Mouse (Mus musculus) right cerebral cortex, postnatal 4 days (tissue): ENCODE results near the gene Kat2b.
"Not testable (repeated sequence)": the region's sequence is repeated elsewhere in the genome, so short reads cannot be mapped to it uniquely, and the experiment has no call there.

Experiments used
- DNase-seq: peaks from one replicate; pipeline ENCODE4 v3.0.0-alpha.2; 2022

The Kat2b gene

GRCm38 (mm10) chr17:53570361-53570875 is 3.8 kb downstream of the Kat2b start:
- no peak for DNase-seq

- not testable (repeated sequence) for DNase-seq
These were observed 4.3 kb downstream of the Kat2b start for GRCm38 (mm10) chr17:53570932-53571331.

- no peak for DNase-seq
These were observed 6.4 kb downstream of the Kat2b start for GRCm38 (mm10) chr17:53573019-53573556.

- no peak for DNase-seq
These were observed 10.5 kb downstream of the Kat2b start for GRCm38 (mm10) chr17:53577151-53577550.

GRCm38 (mm10) chr17:53577754-53578153 is 11.1 kb downstream of the Kat2b start:
- no peak for DNase-seq

- DNase-seq, result no peak
These were observed 11.6 kb downstream of the Kat2b start for GRCm38 (mm10) chr17:53578249-53578648.

- DNase-seq, result no peak
These were observed 12.1 kb downstream of the Kat2b start for GRCm38 (mm10) chr17:53578776-53579175.

GRCm38 (mm10) chr17:53579612-53580011 is 13.0 kb downstream of the Kat2b start:
- no peak for DNase-seq

GRCm38 (mm10) chr17:53580237-53580636 is 13.6 kb downstream of the Kat2b start:
- no peak for DNase-seq

- no peak for DNase-seq
These were observed 15.4 kb downstream of the Kat2b start for GRCm38 (mm10) chr17:53582026-53582585.

GRCm38 (mm10) chr17:53582805-53583204 is 16.1 kb downstream of the Kat2b start:
- DNase-seq, result no peak

GRCm38 (mm10) chr17:53583846-53584579 is 17.4 kb downstream of the Kat2b start:
- DNase-seq, result no peak

- DNase-seq, result peak; percentile 62
These were observed 20.6 kb downstream of the Kat2b start for GRCm38 (mm10) chr17:53587074-53587851.

GRCm38 (mm10) chr17:53588097-53588855 is 21.6 kb downstream of the Kat2b start:
- DNase-seq, result no peak

- no peak for DNase-seq
These were observed 23.4 kb downstream of the Kat2b start for GRCm38 (mm10) chr17:53590110-53590509.

GRCm38 (mm10) chr17:53591910-53592309 is 25.2 kb downstream of the Kat2b start:
- DNase-seq, result no peak

GRCm38 (mm10) chr17:53594590-53594989 is 27.9 kb downstream of the Kat2b start:
- no peak for DNase-seq

GRCm38 (mm10) chr17:53595527-53595926 is 28.9 kb downstream of the Kat2b start:
- DNase-seq, result no peak

- DNase-seq, result peak; percentile 21
These were observed 29.7 kb downstream of the Kat2b start for GRCm38 (mm10) chr17:53596314-53596882.

- DNase-seq, result no peak
These were observed 30.5 kb downstream of the Kat2b start for GRCm38 (mm10) chr17:53596941-53597790.

- DNase-seq, result no peak
These were observed 31.9 kb downstream of the Kat2b start for GRCm38 (mm10) chr17:53598571-53598970.
